Mouse (Mus musculus): ENCODE results near the gene Igsf8. TPM values are rescaled to one million over a fixed set of nuclear protein-coding genes. Genes with fewer than 3 reads are reported as not detected.

The Igsf8 gene
- total RNA-seq, 2 experiments from 2014 or later = 9.3 to 15.2 TPM

DNA sequence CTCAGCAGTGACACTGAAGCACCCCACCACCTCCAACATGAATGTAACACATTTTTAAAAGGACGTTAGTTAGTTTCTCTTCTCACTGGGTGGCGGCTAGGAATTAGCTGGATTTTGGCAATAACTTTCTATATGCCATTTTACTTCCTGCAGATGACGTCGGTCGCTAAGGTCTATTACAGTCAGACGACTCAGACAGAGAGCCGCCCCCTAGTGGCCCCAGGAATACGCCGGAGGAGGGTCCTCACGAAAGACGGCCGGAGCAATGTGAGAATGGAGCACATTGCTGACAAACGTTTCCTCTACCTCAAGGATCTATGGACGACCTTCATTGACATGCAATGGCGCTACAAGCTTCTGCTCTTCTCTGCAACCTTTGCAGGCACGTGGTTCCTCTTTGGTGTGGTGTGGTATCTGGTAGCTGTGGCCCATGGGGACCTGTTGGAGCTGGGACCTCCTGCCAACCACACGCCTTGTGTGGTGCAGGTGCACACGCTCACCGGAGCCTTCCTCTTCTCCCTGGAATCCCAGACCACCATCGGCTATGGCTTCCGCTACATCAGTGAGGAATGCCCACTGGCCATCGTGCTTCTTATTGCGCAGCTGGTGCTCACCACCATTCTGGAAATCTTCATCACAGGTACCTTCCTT, 107.5 kb downstream of the Igsf8 start:
- DNase-seq (ENCODE audit: low spot score) = no peak

More for the DNA sequence above, 107.5 kb downstream of the Igsf8 start:
- intact Hi-C loops (cut with DNase I) = no loop called here

Other genes with a start within 250 kb of the Igsf8 start
- gene Vangl2, start 233.2 kb upstream of the Igsf8 start, total RNA-seq (2021) = 1 to 10 TPM; 1.5 to 2.4 TPM
- not detected for gene Nhlh1, start 204.1 kb upstream of the Igsf8 start, total RNA-seq (2021)
- 100 to 1,000 TPM; 104 to 113 TPM for gene Copa, start 179.1 kb upstream of the Igsf8 start, total RNA-seq (2021)
- 10 to 100 TPM; 42.8 to 44.4 TPM for gene Ncstn, start 178.8 kb upstream of the Igsf8 start, total RNA-seq (2021)
- gene Pex19, start 134.9 kb upstream of the Igsf8 start, total RNA-seq (2021) = 100 to 1,000 TPM; 120 to 122 TPM
- 100 to 1,000 TPM; 109 to 114 TPM for gene Dcaf8, start 113.6 kb upstream of the Igsf8 start, total RNA-seq (2021)
- gene Pea15a, start 54.8 kb upstream of the Igsf8 start, total RNA-seq (2021) = 10 to 100 TPM; 65.8 to 70.5 TPM
- gene Casq1, start 41.8 kb upstream of the Igsf8 start, total RNA-seq (2021) = 10 to 100 TPM; 12.6 to 18.0 TPM
- not detected for gene Atp1a4, start 3.2 kb upstream of the Igsf8 start, total RNA-seq (2021)
- gene Atp1a2, start 36.4 kb downstream of the Igsf8 start, total RNA-seq (2021) = 100 to 1,000 TPM; 600 to 610 TPM
- under 1 TPM in 1 of 2 experiments, not detected in 1; 0.06 TPM for gene Kcnj9, start 67.7 kb downstream of the Igsf8 start, total RNA-seq (2021)
- gene Kcnj10, start 79.6 kb downstream of the Igsf8 start, total RNA-seq (2021) = under 1 TPM; 0.10 to 0.14 TPM
- gene Pigm, start 114.9 kb downstream of the Igsf8 start, total RNA-seq (2021) = 1 to 10 TPM; 4.4 to 4.5 TPM
- gene Slamf9, start 213.7 kb downstream of the Igsf8 start, total RNA-seq (2021) = 1 to 10 TPM; 1.3 TPM
- gene Igsf9, start 220.1 kb downstream of the Igsf8 start, total RNA-seq (2021) = under 1 TPM; 0.25 to 0.55 TPM
- 10 to 100 TPM; 75.4 to 87.9 TPM for gene Tagln2, start 238.4 kb downstream of the Igsf8 start, total RNA-seq (2021)

Data from heart, postnatal 25 days (tissue).